Mouse (Mus musculus): Measurements from ENCODE around the gene Nf2.

DNA sequence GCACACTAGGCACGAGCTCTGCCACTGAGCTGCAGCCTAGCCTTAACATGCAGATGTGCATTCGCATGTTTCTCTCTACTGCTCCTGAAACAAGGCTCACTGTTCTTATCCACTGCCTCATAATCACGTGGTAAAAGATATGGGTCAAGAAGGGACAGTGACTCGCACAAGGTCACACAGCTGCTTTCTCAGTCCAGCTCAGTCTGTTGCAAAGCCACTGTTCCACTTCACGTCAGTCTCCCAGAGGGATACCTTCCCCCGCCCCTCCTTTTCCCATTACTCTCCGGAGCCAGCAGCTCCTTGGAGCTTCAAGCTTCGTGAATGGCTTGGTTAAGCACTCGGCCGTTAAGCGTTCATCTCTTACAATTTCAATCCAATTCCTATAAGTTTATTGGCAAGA is 128.9 kb downstream of the Nf2 start:
- TF ChIP-seq CTCF (IDR thresholded peaks at IDR 0.05; ENCODE audit: insufficient read depth, low read length) (no peak), POLR2A (IDR thresholded peaks at IDR 0.05; ENCODE audit: borderline replicate concordance, extremely low read depth, low read depth, low read length) (no peak)
